Mouse (Mus musculus) neural tube, embryonic 15.5 days (tissue): ENCODE results near the gene Ube2m. TPM values are rescaled to one million over a fixed set of nuclear protein-coding genes. Genes with fewer than 3 reads are reported as not detected.

Source experiments
- ATAC-seq: fragments of 200-750 bp; cut with Nextera tagmentation; 2 replicates; pipeline ENCODE4 v1.8.0; 2017; ENCODE audit warnings: mild to moderate bottlenecking, moderate TSS enrichment, moderate library complexity; ENCODE audit not compliant: low FRiP score
- H3K27ac ChIP-seq: fragments of 300-500 bp; sonication (generic); replicated peaks from 2 replicates; pipeline ENCODE4 v1.5.1; 2015; ENCODE audit warnings: mild to moderate bottlenecking, inconsistent platforms
- H3K27me3 ChIP-seq: fragments of 300-500 bp; sonication (generic); replicated peaks from 2 replicates; pipeline ENCODE4 v1.6.1; 2015; ENCODE audit warnings: inconsistent platforms
- H3K36me3 ChIP-seq: fragments of 300-500 bp; sonication (generic); 2 replicates; pipeline ENCODE4 v1.6.1; 2015; ENCODE audit warnings: inconsistent platforms
- H3K4me1 ChIP-seq: fragments of 300-500 bp; sonication (generic); 2 replicates; pipeline ENCODE4 v1.6.1; 2015; ENCODE audit warnings: inconsistent platforms
- H3K4me2 ChIP-seq: fragments of 300-500 bp; sonication (generic); 2 replicates; pipeline ENCODE4 v1.6.1; 2015; ENCODE audit warnings: inconsistent platforms, mild to moderate bottlenecking, moderate library complexity
- H3K4me3 ChIP-seq: fragments of 300-500 bp; sonication (generic); replicated peaks from 2 replicates; pipeline ENCODE4 v1.5.1; 2015; ENCODE audit warnings: mild to moderate bottlenecking, inconsistent platforms
- H3K9ac ChIP-seq: fragments of 300-500 bp; sonication (generic); replicated peaks from 2 replicates; pipeline ENCODE4 v1.6.1; 2015; ENCODE audit warnings: mild to moderate bottlenecking, inconsistent platforms
- H3K9me3 ChIP-seq: fragments of 300-500 bp; sonication (generic); replicated peaks from 2 replicates; pipeline ENCODE4 v1.6.1; 2016; ENCODE audit warnings: inconsistent platforms
- WGBS: fragments of 180-500 bp; shearing (Covaris S2); methylation state at CpG from one replicate; pipeline ENCODE4 v1.1.7; 2015; ENCODE audit warnings: mixed read lengths; 5-methylcytosine and 5-hydroxymethylcytosine counted together
- polyA plus RNA-seq: library from polyadenylated mRNA; unstranded; fragments of >200 nt; fragmentation: Nextera tagmentation; extraction: Ambion mirVana; gene quantifications from 2 replicates; pipeline ENCODE4 v1.2.1, GENCODE M21; 2015

Gene Ube2m
- polyA plus RNA-seq, 1 experiment from 2014 or later = 149 TPM

DNA sequence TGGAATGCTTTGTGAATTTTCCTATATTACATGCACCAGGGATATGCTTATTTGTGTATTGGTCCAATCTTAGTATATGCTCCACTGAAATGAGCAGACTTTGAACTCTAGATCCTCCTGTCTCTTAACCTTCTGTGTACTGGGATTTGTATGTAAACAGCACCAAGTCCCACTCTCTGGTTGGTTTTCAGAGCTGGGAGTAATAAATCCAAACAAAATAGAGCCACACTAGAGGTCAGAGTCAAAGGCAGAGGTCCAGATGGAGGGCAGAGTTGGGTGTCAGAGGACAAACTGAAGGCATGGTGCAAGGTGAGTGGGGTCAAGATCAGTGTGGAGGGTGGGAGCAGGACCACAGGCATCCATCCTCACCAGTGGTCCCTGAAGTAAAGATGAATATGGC, 42.2 kb downstream of the Ube2m start:
- Histone ChIP-seq H3K36me3 (no peaks in the 10 kb centered on the region), H3K27me3 (no peaks in the 10 kb centered on the region), H3K4me2 (no peak overlapping the region), H3K27ac (no peak overlapping the region), H3K4me1 (no peaks in the 10 kb centered on the region), H3K4me3 (no peak overlapping the region), H3K9ac (no peak overlapping the region), H3K9me3 (no peaks in the 10 kb centered on the region)
- no peak for ATAC-seq

DNA sequence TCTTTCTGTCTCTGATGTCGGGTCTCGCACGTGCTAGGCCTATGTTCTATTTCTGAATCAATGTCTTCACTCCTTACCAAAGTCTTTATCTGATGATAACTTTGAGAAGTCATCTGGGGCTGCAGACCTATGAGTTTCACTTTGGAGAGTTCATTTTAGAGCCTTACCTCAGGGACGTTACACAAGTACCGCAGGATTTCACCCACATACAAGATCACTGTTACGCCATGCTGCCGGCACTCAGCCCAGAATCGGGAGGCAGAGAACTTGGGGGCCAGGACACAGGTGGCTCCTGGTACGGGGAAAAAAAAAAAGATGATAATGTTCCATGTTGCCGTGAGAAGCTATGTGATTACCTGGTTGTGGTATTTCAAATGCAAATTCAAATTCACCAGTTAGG, 44.9 kb downstream of the Ube2m start:
- Histone ChIP-seq H3K4me3 (no peak overlapping the region), H3K27ac (no peak overlapping the region), H3K4me1 (no peaks in the 10 kb centered on the region), H3K36me3 (no peaks in the 10 kb centered on the region), H3K9me3 (no peaks in the 10 kb centered on the region), H3K4me2 (no peak overlapping the region), H3K9ac (no peak overlapping the region), H3K27me3 (no peaks in the 10 kb centered on the region)
- ATAC-seq = no peak
- WGBS = 92% methylated on average over 10 of the region's 10 CpGs

DNA sequence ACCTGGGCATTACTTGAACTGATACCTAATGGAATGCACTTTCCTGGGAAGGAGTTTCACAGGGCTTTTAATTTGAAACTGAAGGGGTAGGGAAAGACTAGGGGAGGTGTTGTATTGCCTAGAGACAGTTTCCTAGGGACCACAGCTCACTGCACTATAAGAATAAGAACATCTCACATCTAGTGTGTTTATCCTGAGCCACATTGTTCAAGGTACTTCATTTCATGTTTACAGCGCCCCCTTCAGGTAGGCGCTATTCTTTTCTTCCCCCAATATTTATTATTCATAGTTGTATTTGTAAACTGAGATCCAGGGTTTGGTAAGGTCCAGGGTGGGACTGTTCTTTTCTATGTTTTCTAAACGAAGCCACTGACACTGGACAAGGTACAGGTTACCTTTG, 45.9 kb downstream of the Ube2m start:
- Histone ChIP-seq H3K4me2 (no peak overlapping the region), H3K36me3 (no peaks in the 10 kb centered on the region), H3K4me1 (no peaks in the 10 kb centered on the region), H3K4me3 (no peak overlapping the region), H3K9me3 (no peaks in the 10 kb centered on the region), H3K27me3 (no peaks in the 10 kb centered on the region), H3K27ac (no peak overlapping the region), H3K9ac (no peak overlapping the region)
- whole genome bisulfite sequencing = 9% methylated on average over 3 of the region's 3 CpGs
- ATAC-seq = no peak

DNA sequence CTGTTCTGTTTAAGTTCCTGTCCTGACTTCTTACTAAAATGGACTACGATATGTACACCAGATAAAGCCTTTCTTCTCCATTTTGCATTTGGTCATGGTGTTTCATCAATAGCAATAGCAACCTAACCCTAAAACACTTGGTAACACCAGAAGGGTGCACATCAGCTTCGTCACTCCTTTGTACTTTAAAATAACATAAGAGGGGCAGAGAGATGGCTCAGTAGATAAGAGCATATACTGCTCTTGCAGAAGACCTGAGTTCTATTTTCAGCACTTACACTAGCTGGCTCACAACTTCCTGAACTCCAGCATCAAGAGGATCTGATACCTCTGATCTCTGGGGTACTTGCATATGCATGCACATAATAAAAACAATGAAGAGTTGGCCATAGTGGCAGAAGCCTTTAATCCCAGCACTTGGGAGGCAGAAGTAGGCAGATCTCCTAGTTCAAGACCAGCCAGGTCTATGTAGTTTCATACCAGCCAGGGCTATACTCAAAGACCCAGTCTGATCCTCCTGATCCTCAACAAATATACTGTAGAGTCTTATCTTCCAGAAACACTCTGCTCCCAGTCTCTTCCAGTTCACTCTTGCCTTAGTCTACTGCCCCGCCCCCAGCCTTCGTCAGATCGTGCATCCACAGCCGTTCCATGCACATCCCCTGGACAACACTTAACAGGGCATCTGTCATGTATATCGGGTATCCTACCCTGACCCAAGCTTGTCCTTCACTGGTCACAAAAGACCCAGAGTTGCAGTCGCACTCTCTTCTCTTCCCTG, 50.5 kb downstream of the Ube2m start:
- Histone ChIP-seq H3K4me3 (no peak overlapping the region), H3K4me2 (no peak overlapping the region), H3K27me3 (no peaks in the 10 kb centered on the region), H3K4me1 (no peaks in the 10 kb centered on the region), H3K27ac (no peak overlapping the region), H3K9ac (no peak overlapping the region), H3K9me3 (no peaks in the 10 kb centered on the region), H3K36me3 (peaks cover 4% of the 10 kb centered on the region)
- 84% methylated on average over 8 of the region's 8 CpGs for WGBS
- ATAC-seq = no peak

DNA sequence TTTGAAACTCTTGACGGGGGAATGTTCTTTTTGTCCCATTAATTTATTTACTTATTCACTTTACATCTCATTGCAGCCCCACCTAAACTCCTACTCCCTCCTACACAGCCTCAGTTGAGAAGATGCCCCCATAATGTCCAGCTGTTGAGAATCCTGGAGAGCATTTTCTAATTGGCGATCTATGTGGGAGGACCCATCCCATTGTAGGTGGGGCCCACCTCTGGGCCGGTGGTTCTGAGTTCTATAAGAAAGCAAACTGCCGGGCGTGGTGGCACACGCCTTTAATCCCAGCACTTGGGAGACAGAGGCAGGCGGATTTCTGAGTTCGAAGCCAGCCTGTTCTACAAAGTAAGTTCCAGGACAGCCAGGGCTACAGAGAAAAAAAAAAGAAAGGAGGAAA, 51.2 kb downstream of the Ube2m start:
- Histone ChIP-seq H3K4me1 (no peaks in the 10 kb centered on the region), H3K9ac (no peak overlapping the region), H3K4me2 (no peak overlapping the region), H3K27me3 (no peaks in the 10 kb centered on the region), H3K9me3 (no peaks in the 10 kb centered on the region), H3K4me3 (no peak overlapping the region), H3K36me3 (peaks cover 10% of the 10 kb centered on the region), H3K27ac (no peak overlapping the region)
- no peak for ATAC-seq
- 83% methylated on average over 8 of the region's 8 CpGs for WGBS

DNA sequence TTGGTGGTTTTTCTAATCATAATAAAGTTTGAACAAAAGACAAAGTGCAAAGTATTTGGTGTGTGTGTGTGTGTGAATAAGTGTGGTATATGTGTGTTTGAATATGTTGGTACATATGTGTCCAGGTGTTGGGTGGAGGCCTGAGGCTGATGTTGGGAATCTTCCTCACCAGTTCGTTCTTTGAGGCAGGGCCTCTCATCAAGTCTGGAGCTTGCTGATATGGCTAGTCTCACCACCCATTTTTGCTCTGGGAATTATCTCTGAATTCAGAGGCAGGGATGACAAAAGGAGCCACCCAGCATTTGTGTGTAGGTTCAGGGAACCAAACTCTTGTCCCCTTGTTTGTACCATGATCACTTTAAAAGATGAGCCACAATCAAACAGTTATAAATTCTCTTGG, 52.4 kb downstream of the Ube2m start:
- no peaks in the 10 kb centered on the region for H3K9me3 ChIP-seq

More for the DNA sequence above, 52.4 kb downstream of the Ube2m start:
- Histone ChIP-seq H3K4me3 (no peak overlapping the region), H3K36me3 (peaks cover 10% of the 10 kb centered on the region), H3K4me2 (no peak overlapping the region), H3K9ac (no peak overlapping the region), H3K4me1 (no peaks in the 10 kb centered on the region), H3K27ac (no peak overlapping the region), H3K27me3 (no peaks in the 10 kb centered on the region)
- WGBS = 83% methylated on average over 1 of the region's 1 CpGs
- no peak for ATAC-seq

Other genes with a start within 250 kb of the Ube2m start
- gene Zscan18, start 234.6 kb downstream of the Ube2m start, polyA plus RNA-seq = 25.2 and 33.4 TPM in 2 replicates
- 26.7 and 27.0 TPM in 2 replicates for gene Zfp329, start 219.4 kb downstream of the Ube2m start, polyA plus RNA-seq
- 23.4 and 25.4 TPM in 2 replicates for gene Zfp110, start 203.5 kb downstream of the Ube2m start, polyA plus RNA-seq
- gene Zfp128, start 157.1 kb downstream of the Ube2m start, polyA plus RNA-seq = 6.7 and 7.5 TPM in 2 replicates
- gene Zscan22, start 140.5 kb downstream of the Ube2m start, polyA plus RNA-seq = 9.8 and 13.6 TPM in 2 replicates
- 564 and 667 TPM in 2 replicates for gene Rps5, start 116.0 kb downstream of the Ube2m start, polyA plus RNA-seq
- 0.96 and 1.1 TPM in 2 replicates for gene Rnf225, start 110.9 kb downstream of the Ube2m start, polyA plus RNA-seq
- gene Zfp324, start 72.4 kb downstream of the Ube2m start, polyA plus RNA-seq = 13.1 and 13.3 TPM in 2 replicates
- 9.1 and 10.3 TPM in 2 replicates for gene Zfp446, start 60.4 kb downstream of the Ube2m start, polyA plus RNA-seq
- gene Slc27a5, start 40.1 kb downstream of the Ube2m start, polyA plus RNA-seq = 0.49 and 0.68 TPM in 2 replicates
- 202 and 224 TPM in 2 replicates for gene Trim28, start 39.2 kb downstream of the Ube2m start, polyA plus RNA-seq
- 37.6 and 38.7 TPM in 2 replicates for gene Zbtb45, start 28.2 kb downstream of the Ube2m start, polyA plus RNA-seq
- 165 and 170 TPM in 2 replicates for gene Chmp2a, start 3.5 kb downstream of the Ube2m start, polyA plus RNA-seq
- 7.7 and 8.8 TPM in 2 replicates for gene Mzf1, start 16.5 kb upstream of the Ube2m start, polyA plus RNA-seq
- gene Vmn1r85, start 56.9 kb upstream of the Ube2m start, polyA plus RNA-seq = 0.12 and 0.20 TPM in 2 replicates
- not detected in 2 replicates for gene Vmn1r86, start 81.6 kb upstream of the Ube2m start, polyA plus RNA-seq
- not detected in 2 replicates for gene Vmn1r87, start 101.9 kb upstream of the Ube2m start, polyA plus RNA-seq
- not detected in 2 replicates for gene Vmn1r88, start 121.3 kb upstream of the Ube2m start, polyA plus RNA-seq
- gene Vmn1r89, start 174.7 kb upstream of the Ube2m start, polyA plus RNA-seq = not detected in 2 replicates
- 29.5 and 48.4 TPM in 2 replicates for gene Lig1, start 239.0 kb upstream of the Ube2m start, polyA plus RNA-seq
- gene Zswim9, start 240.4 kb upstream of the Ube2m start, polyA plus RNA-seq = 9.4 and 9.6 TPM in 2 replicates